Mouse (Mus musculus) cerebellum, adult 2 months (tissue): ENCODE results near the gene Epha5.

Experiments
- CTCF ChIP-seq: fragments of 200-500 bp; IDR thresholded peaks from 2 replicates; pipeline ENCODE4 v1.5.1; 2011; ENCODE audit warnings: low read depth, mild to moderate bottlenecking, control low read depth, low read length, moderate library complexity, borderline replicate concordance; ENCODE audit not compliant: insufficient read depth
- POLR2A ChIP-seq: fragments of 200-500 bp; IDR thresholded peaks from 2 replicates; pipeline ENCODE4 v1.6.1; 2011; ENCODE audit warnings: low read length, control low read depth, borderline replicate concordance; ENCODE audit not compliant: insufficient read depth

DNA sequence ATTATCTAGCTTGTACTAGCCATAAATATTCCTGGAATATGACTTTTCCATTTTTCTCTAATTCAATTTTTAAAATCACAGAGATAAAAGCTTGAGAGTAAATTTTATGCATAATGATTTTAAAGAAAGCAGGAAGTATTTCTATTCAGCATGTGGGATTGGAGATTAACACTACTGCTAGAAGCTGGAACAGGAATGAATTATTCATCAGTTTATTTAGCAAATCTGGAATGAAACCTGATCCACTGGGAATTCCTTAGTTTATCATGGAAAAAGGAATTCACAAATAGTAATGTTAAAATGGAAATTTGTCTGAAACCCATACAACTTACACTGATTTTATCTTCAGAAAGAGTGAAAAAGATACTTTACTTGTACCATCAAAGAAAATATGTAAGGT, 187.2 kb downstream of the Epha5 start:
- TF ChIP-seq CTCF, result no peak
- no peak for TF ChIP-seq POLR2A
